Mouse (Mus musculus) forebrain, postnatal 0 days (tissue): ENCODE data around the gene Hoxc8. TPM values are rescaled to one million over a fixed set of nuclear protein-coding genes. Genes with fewer than 3 reads are reported as not detected.

Experiments used
- ATAC-seq: fragments of 200-750 bp; cut with Nextera tagmentation; 2 replicates; pipeline ENCODE4 v1.8.0; 2017; ENCODE audit warnings: mild to moderate bottlenecking, moderate library complexity
- DNase-seq: peaks from one replicate; pipeline ENCODE4 v3.0.0-alpha.2; 2015
- H3K27ac ChIP-seq: fragments of 300-500 bp; sonication (generic); 2 replicates; pipeline ENCODE4 v1.5.1; 2014; ENCODE audit warnings: low read depth, mild to moderate bottlenecking, antibody characterized with exemption, low read length, moderate library complexity, mixed read lengths
- H3K27me3 ChIP-seq: fragments of 300-500 bp; sonication (generic); 2 replicates; pipeline ENCODE4 v1.6.1; 2014; ENCODE audit warnings: mild to moderate bottlenecking, low read length, mixed read lengths; ENCODE audit not compliant: insufficient read depth
- H3K36me3 ChIP-seq: fragments of 300-500 bp; sonication (generic); 2 replicates; pipeline ENCODE4 v1.6.1; 2014; ENCODE audit warnings: mild to moderate bottlenecking, moderate library complexity; ENCODE audit not compliant: insufficient read depth
- H3K4me1 ChIP-seq: fragments of 300-500 bp; sonication (generic); 2 replicates; pipeline ENCODE4 v1.6.1; 2014; ENCODE audit warnings: antibody characterized with exemption; ENCODE audit not compliant: insufficient read depth
- H3K4me2 ChIP-seq: fragments of 300-500 bp; sonication (generic); 2 replicates; pipeline ENCODE4 v1.6.1; 2014; ENCODE audit warnings: low read depth, mild to moderate bottlenecking, moderate library complexity
- H3K4me3 ChIP-seq: fragments of 300-500 bp; sonication (generic); 2 replicates; pipeline ENCODE4 v1.5.1; 2014; ENCODE audit warnings: low read depth, low read length, mixed read lengths
- H3K9ac ChIP-seq: fragments of 300-500 bp; sonication (generic); 2 replicates; pipeline ENCODE4 v1.6.1; 2014; ENCODE audit warnings: mild to moderate bottlenecking
- H3K9me3 ChIP-seq: fragments of 300-500 bp; sonication (generic); 2 replicates; pipeline ENCODE4 v1.6.1; 2016; ENCODE audit warnings: low read length
- CTCF ChIP-seq: sonication (generic); IDR thresholded peaks from 2 replicates; pipeline ENCODE4 v1.5.1; 2016; ENCODE audit warnings: antibody characterized with exemption, control low read depth, low read depth
- WGBS: fragments of 180-500 bp; shearing (Covaris S2); extraction: QIAGEN DNeasy Blood & Tissue Kit; methylation state at CpG from one replicate; pipeline ENCODE4 v1.1.7; 2014; 5-methylcytosine and 5-hydroxymethylcytosine counted together
- polyA plus RNA-seq: library from polyadenylated mRNA; unstranded; fragments of >200 nt; fragmentation: Nextera tagmentation; extraction: Ambion mirVana; gene quantifications from 2 replicates; pipeline ENCODE4 v1.2.1, GENCODE M21; 2015
- total RNA-seq: library from RNA; depleted of rRNA; stranded (reverse); fragments of >200 nt; gene quantifications from 2 replicates; pipeline ENCODE4 v1.2.3, GENCODE M21; 2014

Hoxc8 gene
- total and polyA plus RNA-seq, 2 experiments from 2014 or later = not detected

DNA sequence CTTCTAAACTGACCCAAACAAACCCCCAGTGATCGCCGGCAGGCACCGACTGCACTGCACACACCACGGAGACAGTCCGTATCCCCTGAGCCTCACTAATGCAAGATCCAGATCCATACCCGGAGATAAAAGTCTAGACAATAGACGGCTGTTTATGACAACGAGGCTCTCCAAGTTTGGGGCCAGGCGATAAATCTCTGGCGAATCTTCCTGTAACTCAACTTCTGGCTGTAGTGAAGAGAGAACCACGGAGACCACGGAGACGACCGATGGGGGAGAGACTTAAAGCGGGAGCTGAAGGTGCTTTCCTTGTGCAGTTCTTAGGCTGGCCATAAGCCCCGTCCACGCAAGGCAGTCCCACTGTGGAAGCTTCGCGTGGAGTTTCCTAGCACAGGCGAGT is 40.7 kb upstream of the Hoxc8 start:
- Histone ChIP-seq H3K9ac (no peak overlapping the region), H3K4me1 (no peaks in the 10 kb centered on the region), H3K27me3 (peaks cover 96% of the 10 kb centered on the region), H3K27ac (no peak overlapping the region), H3K4me2 (no peak overlapping the region), H3K9me3 (no peaks in the 10 kb centered on the region), H3K36me3 (no peaks in the 10 kb centered on the region), H3K4me3 (no peak overlapping the region)
- WGBS = 2% methylated on average over 20 of the region's 20 CpGs
- ATAC-seq = no peak
- no peak for TF ChIP-seq CTCF
- no peak for DNase-seq

DNA sequence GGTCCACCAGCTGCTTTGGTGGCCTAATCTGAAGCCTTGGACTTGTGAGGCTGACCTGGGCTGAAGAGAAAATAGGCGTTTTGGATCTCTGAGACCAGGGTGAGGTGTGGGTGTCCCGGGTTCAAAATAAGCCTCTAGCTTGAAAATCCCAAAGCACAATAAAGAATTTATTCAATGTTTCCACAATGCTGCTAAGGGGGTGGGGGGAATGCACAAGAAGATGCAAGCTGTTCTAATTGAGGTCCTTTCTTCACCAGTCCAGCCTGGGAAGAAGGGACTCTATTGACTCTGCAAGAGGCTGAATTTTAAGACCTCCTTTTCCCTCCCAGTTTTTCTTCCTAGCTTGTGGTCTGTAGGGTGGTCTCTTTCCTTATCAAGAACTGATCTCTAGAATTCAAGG is 39.5 kb upstream of the Hoxc8 start:
- no peak for ATAC-seq
- Histone ChIP-seq H3K36me3 (no peaks in the 10 kb centered on the region), H3K4me2 (no peak overlapping the region), H3K4me1 (no peaks in the 10 kb centered on the region), H3K27ac (no peak overlapping the region), H3K27me3 (peaks cover 95% of the 10 kb centered on the region), H3K4me3 (no peak overlapping the region), H3K9ac (no peak overlapping the region), H3K9me3 (no peaks in the 10 kb centered on the region)
- DNase-seq = no peak
- WGBS = 8% methylated on average over 2 of the region's 2 CpGs
- no peak for TF ChIP-seq CTCF

DNA sequence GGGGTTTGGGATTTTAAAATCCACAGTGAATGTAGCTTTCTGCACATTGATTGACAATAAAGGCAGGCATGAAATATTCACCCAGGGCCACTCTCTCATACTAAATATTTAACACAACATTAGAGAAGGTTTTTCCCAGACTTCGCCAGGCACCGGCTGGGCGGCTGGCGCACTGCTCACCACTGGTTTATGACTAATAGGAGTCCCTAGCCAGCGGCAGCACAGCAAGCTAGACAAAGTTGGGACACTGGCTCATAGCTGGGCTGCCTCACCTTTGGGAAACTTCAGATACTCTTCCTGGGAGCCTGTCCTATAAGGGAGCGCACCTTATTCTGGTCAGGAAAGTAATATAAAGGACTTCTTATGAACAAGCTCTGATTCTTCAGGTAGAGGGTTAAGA is 36.8 kb upstream of the Hoxc8 start:
- Histone ChIP-seq H3K4me3 (no peak overlapping the region), H3K4me1 (no peaks in the 10 kb centered on the region), H3K9me3 (no peaks in the 10 kb centered on the region), H3K27ac (no peak overlapping the region), H3K27me3 (peaks cover 95% of the 10 kb centered on the region), H3K36me3 (no peaks in the 10 kb centered on the region), H3K4me2 (no peak overlapping the region), H3K9ac (no peak overlapping the region)
- DNase-seq = no peak
- no peak for ATAC-seq
- WGBS = 3% methylated on average over 6 of the region's 6 CpGs
- TF ChIP-seq CTCF = no peak

DNA sequence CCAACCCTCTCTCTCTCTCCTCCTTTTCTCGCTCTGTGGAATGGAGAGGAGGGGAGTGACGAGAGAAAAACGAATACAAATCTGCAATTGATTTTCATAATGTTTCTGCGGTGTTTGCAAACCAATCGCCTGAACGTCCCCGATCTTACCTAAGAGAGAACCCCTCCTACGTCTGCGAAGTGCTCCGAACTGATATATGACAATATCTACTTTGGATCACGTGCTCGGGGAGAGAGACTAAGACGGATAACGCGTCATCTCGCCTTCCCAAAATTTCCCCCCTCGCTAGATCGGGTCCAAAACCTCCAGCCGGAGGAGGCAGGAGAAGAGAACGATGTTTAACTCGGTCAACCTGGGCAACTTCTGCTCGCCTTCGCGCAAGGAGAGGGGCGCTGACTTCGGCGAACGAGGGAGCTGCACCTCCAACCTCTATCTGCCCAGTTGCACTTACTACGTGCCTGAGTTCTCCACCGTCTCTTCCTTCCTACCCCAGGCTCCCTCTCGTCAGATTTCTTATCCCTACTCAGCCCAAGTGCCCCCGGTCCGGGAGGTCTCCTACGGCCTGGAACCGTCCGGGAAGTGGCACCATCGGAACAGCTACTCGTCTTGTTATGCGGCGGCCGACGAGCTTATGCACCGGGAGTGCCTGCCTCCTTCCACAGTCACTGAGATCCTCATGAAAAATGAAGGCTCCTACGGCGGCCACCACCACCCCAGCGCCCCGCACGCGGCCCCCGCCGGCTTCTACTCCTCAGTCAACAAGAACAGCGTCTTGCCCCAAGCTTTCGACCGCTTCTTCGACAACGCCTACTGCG is 36.0 kb upstream of the Hoxc8 start, which contains the start of gene Hoxc11:
Hoxc11 (plus strand) TSS at position 236 of the 815 bp plus-strand sequence.
- Histone ChIP-seq H3K27ac (no peak within 1 kb of the TSS), H3K4me1 (no peaks in the 10 kb centered on the region), H3K36me3 (no peaks in the 10 kb centered on the region), H3K4me3 (no peak within 1 kb of the TSS), H3K27me3 (peaks cover 95% of the 10 kb centered on the region), H3K4me2 (no peak within 1 kb of the TSS), H3K9me3 (no peaks in the 10 kb centered on the region), H3K9ac (no peak within 1 kb of the TSS)
- ATAC-seq (no peak), DNase-seq (no peak)
- WGBS = under 1% methylated on average over 56 of the region's 57 CpGs
- no peak for TF ChIP-seq CTCF

DNA sequence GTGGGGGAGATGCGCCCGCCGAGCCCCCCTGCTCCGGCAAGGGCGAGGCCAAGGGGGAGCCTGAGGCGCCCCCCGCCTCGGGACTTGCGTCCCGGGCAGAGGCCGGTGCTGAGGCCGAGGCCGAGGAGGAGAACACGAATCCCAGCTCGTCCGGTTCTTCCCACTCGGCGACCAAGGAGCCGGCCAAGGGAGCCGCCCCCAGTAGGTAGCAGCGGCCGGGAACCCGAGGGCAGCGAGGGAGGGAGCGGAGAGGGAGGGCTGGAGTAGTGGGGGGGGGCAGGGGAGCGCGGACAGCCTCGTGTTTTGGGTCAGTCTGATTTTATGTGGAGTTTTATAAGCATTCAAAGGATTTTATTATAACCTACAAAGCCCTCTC is 35.4 kb upstream of the Hoxc8 start:
- Histone ChIP-seq H3K36me3 (no peaks in the 10 kb centered on the region), H3K9ac (no peak overlapping the region), H3K9me3 (no peaks in the 10 kb centered on the region), H3K27me3 (peaks cover 95% of the 10 kb centered on the region), H3K4me1 (no peaks in the 10 kb centered on the region), H3K4me3 (no peak overlapping the region), H3K4me2 (no peak overlapping the region), H3K27ac (no peak overlapping the region)
- TF ChIP-seq CTCF = no peak
- DNase-seq = no peak
- WGBS = under 1% methylated on average over 28 of the region's 28 CpGs
- ATAC-seq = no peak

DNA sequence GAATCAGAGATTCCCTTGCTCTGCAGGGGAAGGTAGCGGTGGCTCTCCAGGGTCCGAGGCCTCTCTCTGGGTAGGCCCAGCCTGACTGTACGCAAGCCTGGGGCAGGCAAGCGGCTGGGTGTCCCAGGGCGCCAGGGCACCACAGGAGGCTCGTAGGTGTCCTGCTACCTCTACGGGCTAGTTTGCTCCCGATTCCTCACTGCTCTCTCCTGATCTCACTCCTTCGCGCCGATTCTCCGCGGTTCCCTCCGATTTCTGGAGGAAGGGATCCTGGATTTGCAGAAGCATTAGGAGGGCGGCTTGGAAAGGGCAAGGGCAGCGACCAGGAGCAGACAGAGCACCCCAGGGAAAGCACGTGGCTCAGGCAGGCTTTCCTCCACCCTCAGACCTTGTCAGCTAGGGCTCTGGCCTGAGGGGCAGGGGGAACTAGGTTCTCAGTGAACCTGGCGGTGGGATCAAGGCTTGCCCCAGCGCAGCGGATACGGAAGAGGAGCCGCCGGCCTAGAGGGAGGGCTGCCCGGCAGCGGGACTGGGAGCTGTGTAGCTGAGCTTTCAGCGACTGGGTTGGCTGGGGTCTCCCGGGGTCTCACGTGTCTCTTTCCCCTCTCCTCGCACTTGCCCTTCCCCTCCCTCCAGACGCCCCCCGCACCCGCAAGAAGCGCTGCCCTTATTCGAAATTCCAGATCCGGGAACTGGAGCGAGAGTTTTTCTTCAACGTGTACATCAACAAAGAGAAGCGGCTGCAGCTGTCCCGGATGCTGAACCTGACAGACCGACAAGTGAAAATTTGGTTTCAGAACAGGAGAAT is 34.4 kb upstream of the Hoxc8 start:
- H3K27me3 ChIP-seq = peaks cover 95% of the 10 kb centered on the region
- H3K36me3 ChIP-seq = no peaks in the 10 kb centered on the region
- no peak overlapping the region for H3K4me3 ChIP-seq
- H3K9ac ChIP-seq = no peak overlapping the region
- WGBS = 1% methylated on average over 40 of the region's 40 CpGs
- no peak overlapping the region for H3K27ac ChIP-seq
- H3K9me3 ChIP-seq = no peaks in the 10 kb centered on the region
- no peak for DNase-seq
- H3K4me2 ChIP-seq = no peak overlapping the region
- no peak for TF ChIP-seq CTCF
- H3K4me1 ChIP-seq = no peaks in the 10 kb centered on the region
- no peak for ATAC-seq

DNA sequence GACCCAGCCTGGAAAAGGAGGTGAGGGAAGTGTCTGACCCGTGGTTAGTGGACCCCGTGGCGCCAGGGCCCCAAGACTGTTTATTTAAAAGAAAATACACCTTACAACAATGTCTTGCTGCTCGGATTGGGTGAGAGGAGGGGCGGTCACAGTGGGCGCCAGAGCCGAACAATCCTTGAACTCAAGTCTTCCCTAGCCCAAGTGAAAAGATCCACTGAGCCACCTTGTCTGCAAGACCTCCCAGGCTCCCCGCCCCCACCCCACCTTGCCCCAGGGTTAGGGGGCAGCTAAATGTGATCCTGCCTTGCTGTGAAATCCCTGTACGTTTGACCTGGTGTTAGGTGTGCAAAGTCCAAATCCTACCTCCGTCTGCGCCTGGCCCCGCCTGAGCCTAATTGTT is 33.5 kb upstream of the Hoxc8 start:
- Histone ChIP-seq H3K4me2 (no peak overlapping the region), H3K4me3 (no peak overlapping the region), H3K9me3 (no peaks in the 10 kb centered on the region), H3K27me3 (peaks cover 95% of the 10 kb centered on the region), H3K9ac (no peak overlapping the region), H3K4me1 (no peaks in the 10 kb centered on the region), H3K27ac (no peak overlapping the region), H3K36me3 (no peaks in the 10 kb centered on the region)
- ATAC-seq (no peak), DNase-seq (no peak)
- no peak for TF ChIP-seq CTCF
- WGBS = under 1% methylated on average over 12 of the region's 12 CpGs
